ENCODE assay signal across 9 mouse cellular contexts in genomic region chr5:90286559-90286958, GRCm38 (mm10).
DNase-seq lines count a peak whose midpoint lies in the region; ATAC-seq and TF ChIP-seq lines count a peak whose summit lies in the region.
"Had no signal": no experiment of that assay in that cellular context is flagged by ENCODE, and none has a peak within 500 bp of the region (broad histone marks: within the 10 kb centered on the region; RNA-seq: fewer than 3 reads in every experiment).

No protein-coding gene starts in this region.

- H3K4me1 ChIP-seq in hindbrain, postnatal 0 days (ENCODE audit: insufficient read depth, low read length): no peaks in the 10 kb centered on the region
- H3K4me1 ChIP-seq in hindbrain, embryonic 13.5 days (replicated peaks): no peaks in the 10 kb centered on the region
- no peaks in the 10 kb centered on the region for H3K4me1 ChIP-seq in embryonic facial prominence, embryonic 14.5 days (ENCODE audit: control insufficient read depth, insufficient read depth, low read length)
- H3K4me1 ChIP-seq in lung, embryonic 14.5 days (ENCODE audit: insufficient read depth): no peaks in the 10 kb centered on the region

- 64% methylated on average over 2 of the region's 2 CpGs for WGBS in hindbrain, postnatal 0 days
- WGBS in hindbrain, embryonic 13.5 days: 89% methylated on average over 2 of the region's 2 CpGs
- WGBS in embryonic facial prominence, embryonic 14.5 days: 71% methylated on average over 2 of the region's 2 CpGs
- 63% methylated on average over 2 of the region's 2 CpGs for WGBS in lung, embryonic 14.5 days

- ATAC-seq in hindbrain, postnatal 0 days: no peak
- ATAC-seq in hindbrain, embryonic 13.5 days (ENCODE audit: low FRiP score): no peak
- no peak for ATAC-seq in Patski
- no peak for ATAC-seq in embryonic facial prominence, embryonic 14.5 days (ENCODE audit: low read depth)
- no peak for ATAC-seq in lung, embryonic 14.5 days (ENCODE audit: insufficient read depth)

- H3K4me2 ChIP-seq in hindbrain, postnatal 0 days (ENCODE audit: low read depth, low read length): no peak overlapping the region
- no peak overlapping the region for H3K4me2 ChIP-seq in hindbrain, embryonic 13.5 days
- no peak overlapping the region for H3K4me2 ChIP-seq in embryonic facial prominence, embryonic 14.5 days (ENCODE audit: low read depth, low read length)
- H3K4me2 ChIP-seq in lung, embryonic 14.5 days: no peak overlapping the region

- POLR2A ChIA-PET in Patski (lab: Charles Lee): interaction anchor here (0.8 to 1.5 kb wide), 2 partner anchors 16 to 18 kb away, joined by 3 to 5 read pairs; no protein-coding TSS in a partner anchor

- H3K36me3 ChIP-seq in hindbrain, postnatal 0 days (ENCODE audit: insufficient read depth, low read length): peaks cover 37% of the 10 kb centered on the region
- H3K36me3 ChIP-seq in hindbrain, embryonic 13.5 days: peaks cover 64% of the 10 kb centered on the region
- peaks cover 81% of the 10 kb centered on the region for H3K36me3 ChIP-seq in embryonic facial prominence, embryonic 14.5 days (ENCODE audit: control insufficient read depth, insufficient read depth, low read length)
- peaks cover 70% of the 10 kb centered on the region for H3K36me3 ChIP-seq in lung, embryonic 14.5 days (ENCODE audit: insufficient read depth)

- H3K9ac ChIP-seq in hindbrain, postnatal 0 days (replicated peaks; ENCODE audit: low read length): no peak overlapping the region
- H3K9ac ChIP-seq in hindbrain, embryonic 13.5 days: no peak overlapping the region
- H3K9ac ChIP-seq in embryonic facial prominence, embryonic 14.5 days (ENCODE audit: low read depth, low read length): no peak overlapping the region
- H3K9ac ChIP-seq in lung, embryonic 14.5 days: no peak overlapping the region

- DNase-seq in hindbrain, postnatal 0 days (ENCODE audit: low spot score): peak; percentile 56
- DNase-seq in CD4-positive, CD25-positive, alpha-beta regulatory T cell, adult 2 months (ENCODE audit: low read depth, low spot score): peak; percentile 73
- peak; percentile 6 for DNase-seq in Patski (ENCODE audit: low read depth, low spot score)
- DNase-seq in embryonic facial prominence, embryonic 14.5 days (ENCODE audit: low spot score): peak; percentile 17
- peak; percentile 67 for DNase-seq in lung, embryonic 14.5 days
- DNase-seq in thymus, postnatal 10 days (ENCODE audit: low spot score in 2 of 2): peak; percentile 20 to 58
- DNase-seq in layer of hippocampus, adult 9-11 months: no peak

- no peak overlapping the region for H3K27ac ChIP-seq in hindbrain, postnatal 0 days
- H3K27ac ChIP-seq in hindbrain, embryonic 13.5 days: no peak overlapping the region
- H3K27ac ChIP-seq in embryonic facial prominence, embryonic 14.5 days (replicated peaks; ENCODE audit: low read depth, low read length): no peak overlapping the region
- H3K27ac ChIP-seq in lung, embryonic 14.5 days (ENCODE audit: low read depth): no peak overlapping the region

- no peaks in the 10 kb centered on the region for H3K27me3 ChIP-seq in hindbrain, postnatal 0 days (ENCODE audit: insufficient read depth, low read length)
- H3K27me3 ChIP-seq in hindbrain, embryonic 13.5 days: no peaks in the 10 kb centered on the region
- H3K27me3 ChIP-seq in Patski: no peaks in the 10 kb centered on the region
- H3K27me3 ChIP-seq in embryonic facial prominence, embryonic 14.5 days (replicated peaks; ENCODE audit: control insufficient read depth, insufficient read depth, low read length): no peaks in the 10 kb centered on the region
- no peaks in the 10 kb centered on the region for H3K27me3 ChIP-seq in lung, embryonic 14.5 days (ENCODE audit: insufficient read depth, low read length)

- in situ Hi-C loops in Patski (cut with MboI; ENCODE audit: low pct_unique_long_range_greater_than_20kb): no loop called here

- peak; percentile 70 for TF ChIP-seq CTCF in hindbrain, postnatal 0 days (IDR thresholded peaks at IDR 0.05; ENCODE audit: low read depth)
- peak; percentile 77 for TF ChIP-seq CTCF in Patski (IDR thresholded peaks at IDR 0.05)
- TF ChIP-seq CTCF in lung, embryonic 14.5 days (IDR thresholded peaks at IDR 0.05; ENCODE audit: low read depth): peak; percentile 59

- H3K4me3 ChIP-seq in hindbrain, postnatal 0 days (ENCODE audit: low read length): no peak overlapping the region
- no peak overlapping the region for H3K4me3 ChIP-seq in hindbrain, embryonic 13.5 days
- H3K4me3 ChIP-seq in embryonic facial prominence, embryonic 14.5 days (ENCODE audit: low read depth, low read length): no peak overlapping the region
- H3K4me3 ChIP-seq in lung, embryonic 14.5 days (ENCODE audit: low read depth, low read length): no peak overlapping the region
- H3K4me3 ChIP-seq: myocyte had no signal

- no peaks in the 10 kb centered on the region for H3K9me3 ChIP-seq in hindbrain, postnatal 0 days (ENCODE audit: low read length)
- no peaks in the 10 kb centered on the region for H3K9me3 ChIP-seq in hindbrain, embryonic 13.5 days
- no peaks in the 10 kb centered on the region for H3K9me3 ChIP-seq in embryonic facial prominence, embryonic 14.5 days (ENCODE audit: control insufficient read depth, low read length)
- H3K9me3 ChIP-seq in lung, embryonic 14.5 days (ENCODE audit: low read depth, low read length): no peaks in the 10 kb centered on the region

- CTCF ChIA-PET in Patski (lab: Charles Lee): interaction anchor here (1.5 to 4.8 kb wide), 4 partner anchors 9 to 77 kb away, joined by 4 to 44 read pairs (median 10); no protein-coding TSS in a partner anchor
